Mouse (Mus musculus) forebrain, embryonic 14.5 days (tissue): ENCODE data around the gene Slc43a2. TPM values are rescaled to one million over a fixed set of nuclear protein-coding genes. Genes with fewer than 3 reads are reported as not detected.

Experiments used
- ATAC-seq: fragments of 200-750 bp; cut with Nextera tagmentation; 2 replicates; pipeline ENCODE4 v1.8.0; 2017; ENCODE audit warnings: mild to moderate bottlenecking, moderate library complexity
- DNase-seq: peaks from one replicate; pipeline ENCODE4 v3.0.0-alpha.2; 2015; ENCODE audit warnings: low spot score
- H3K27ac ChIP-seq: fragments of 300-500 bp; sonication (generic); 2 replicates; pipeline ENCODE4 v1.5.1; 2014; ENCODE audit warnings: low read depth, mild to moderate bottlenecking, control low read depth, low read length, moderate library complexity
- H3K27me3 ChIP-seq: fragments of 300-500 bp; sonication (generic); replicated peaks from 2 replicates; pipeline ENCODE4 v1.6.1; 2014; ENCODE audit warnings: low read length, control low read depth, mixed read lengths; ENCODE audit not compliant: control insufficient read depth, insufficient read depth
- H3K36me3 ChIP-seq: fragments of 300-500 bp; sonication (generic); 2 replicates; pipeline ENCODE4 v1.6.1; 2014; ENCODE audit warnings: low read length, control low read depth; ENCODE audit not compliant: control insufficient read depth, insufficient read depth
- H3K4me1 ChIP-seq: fragments of 300-500 bp; sonication (generic); 2 replicates; pipeline ENCODE4 v1.6.1; 2014; ENCODE audit warnings: antibody characterized with exemption, low read length, control low read depth; ENCODE audit not compliant: control insufficient read depth, insufficient read depth
- H3K4me2 ChIP-seq: fragments of 300-500 bp; sonication (generic); 2 replicates; pipeline ENCODE4 v1.6.1; 2014; ENCODE audit warnings: mild to moderate bottlenecking, control low read depth, low read length
- H3K4me3 ChIP-seq: fragments of 300-500 bp; sonication (generic); 2 replicates; pipeline ENCODE4 v1.5.1; 2014; ENCODE audit warnings: low read depth, low read length, control low read depth
- H3K9ac ChIP-seq: fragments of 300-500 bp; sonication (generic); 2 replicates; pipeline ENCODE4 v1.6.1; 2014; ENCODE audit warnings: mild to moderate bottlenecking, low read length, control low read depth, moderate library complexity
- H3K9me3 ChIP-seq: fragments of 300-500 bp; sonication (generic); replicated peaks from 2 replicates; pipeline ENCODE4 v1.6.1; 2016; ENCODE audit warnings: low read length, control low read depth, mixed read lengths; ENCODE audit not compliant: control insufficient read depth
- WGBS: fragments of 180-500 bp; shearing (Covaris S2); extraction: QIAGEN DNeasy Blood & Tissue Kit; methylation state at CpG from one replicate; pipeline ENCODE4 v1.1.7; 2014; 5-methylcytosine and 5-hydroxymethylcytosine counted together
- polyA plus RNA-seq: library from polyadenylated mRNA; unstranded; fragments of >200 nt; fragmentation: Nextera tagmentation; extraction: Ambion mirVana; gene quantifications from 2 replicates; pipeline ENCODE4 v1.2.1, GENCODE M21; 2014

The Slc43a2 gene
- 6.5 and 9.1 TPM in 2 replicates for polyA plus RNA-seq

DNA sequence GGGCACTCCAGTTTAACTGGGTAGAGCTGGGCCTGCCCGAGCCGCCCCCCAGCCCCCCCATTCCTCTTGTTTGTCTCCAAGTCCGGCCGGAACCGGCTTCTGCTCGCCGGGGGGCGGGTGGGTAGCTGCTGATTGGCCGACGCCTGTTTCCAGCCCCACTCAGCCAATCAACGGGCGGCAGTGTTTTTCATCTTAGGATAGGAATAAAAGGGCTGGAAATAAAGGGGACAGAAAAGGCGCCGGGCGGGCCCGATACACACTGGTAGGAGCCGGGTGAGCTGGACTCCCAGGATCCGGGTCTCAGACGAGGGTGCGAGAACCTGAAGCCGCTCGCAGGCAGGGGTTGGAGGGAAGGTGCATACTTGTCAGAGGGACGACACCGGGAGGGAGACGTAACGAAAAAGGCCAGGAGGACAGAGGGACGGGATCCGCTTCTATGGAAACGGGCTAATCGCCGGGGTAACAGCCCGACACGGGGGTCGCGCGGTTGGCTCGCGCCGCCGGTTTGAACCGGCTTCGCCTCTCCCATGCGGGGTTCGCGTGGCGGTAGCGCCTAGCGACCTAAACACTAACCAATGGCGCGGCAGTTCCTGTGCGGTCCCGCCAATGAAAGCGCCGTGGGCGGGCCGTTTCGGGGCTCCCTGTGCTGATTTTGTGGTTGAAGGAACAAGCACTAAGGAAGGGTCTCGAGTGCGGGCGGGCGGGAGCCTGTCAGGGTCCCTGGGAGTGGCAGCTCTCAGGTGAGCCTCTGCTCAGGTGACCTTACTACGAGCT lies at the start of gene Slc43a2:
TSS of gene Slc43a2 (plus strand) at position 226 of the 774 bp plus-strand sequence.
- WGBS: under 1% methylated on average over 61 of the region's 62 CpGs
- peak within 1 kb of the TSS; percentile 93 for H3K27ac ChIP-seq
- ATAC-seq: peak; percentile 96

GRCm38 (mm10) chr11:75486192-75486591 lies 45.3 kb upstream of the Slc43a2 start:
- Histone ChIP-seq H3K4me2 (peak overlapping the region; percentile 36; the same call in 1 of the 2 replicates), H3K27me3 (no peaks in the 10 kb centered on the region), H3K27ac (no peak overlapping the region), H3K9me3 (no peaks in the 10 kb centered on the region), H3K4me1 (peaks cover 8% of the 10 kb centered on the region), H3K4me3 (peak overlapping the region; percentile 98; the same call in 1 of the 2 replicates), H3K9ac (no peak overlapping the region), H3K36me3 (peaks cover 20% of the 10 kb centered on the region)
- WGBS: 24% methylated on average over 3 of the region's 3 CpGs
- DNase-seq (no peak), ATAC-seq (peak; percentile 42)

More for the DNA sequence above, at the start of gene Slc43a2:
- peak; percentile 99 for DNase-seq
- Histone ChIP-seq H3K9me3 (no peaks in the 10 kb centered on the region), H3K9ac (peak within 1 kb of the TSS; percentile 95), H3K27me3 (no peaks in the 10 kb centered on the region), H3K4me2 (peak within 1 kb of the TSS; percentile 98), H3K36me3 (no peaks in the 10 kb centered on the region), H3K4me3 (peak within 1 kb of the TSS; percentile 76), H3K4me1 (peaks cover 10% of the 10 kb centered on the region; the same call in 1 of the 2 replicates)

DNA sequence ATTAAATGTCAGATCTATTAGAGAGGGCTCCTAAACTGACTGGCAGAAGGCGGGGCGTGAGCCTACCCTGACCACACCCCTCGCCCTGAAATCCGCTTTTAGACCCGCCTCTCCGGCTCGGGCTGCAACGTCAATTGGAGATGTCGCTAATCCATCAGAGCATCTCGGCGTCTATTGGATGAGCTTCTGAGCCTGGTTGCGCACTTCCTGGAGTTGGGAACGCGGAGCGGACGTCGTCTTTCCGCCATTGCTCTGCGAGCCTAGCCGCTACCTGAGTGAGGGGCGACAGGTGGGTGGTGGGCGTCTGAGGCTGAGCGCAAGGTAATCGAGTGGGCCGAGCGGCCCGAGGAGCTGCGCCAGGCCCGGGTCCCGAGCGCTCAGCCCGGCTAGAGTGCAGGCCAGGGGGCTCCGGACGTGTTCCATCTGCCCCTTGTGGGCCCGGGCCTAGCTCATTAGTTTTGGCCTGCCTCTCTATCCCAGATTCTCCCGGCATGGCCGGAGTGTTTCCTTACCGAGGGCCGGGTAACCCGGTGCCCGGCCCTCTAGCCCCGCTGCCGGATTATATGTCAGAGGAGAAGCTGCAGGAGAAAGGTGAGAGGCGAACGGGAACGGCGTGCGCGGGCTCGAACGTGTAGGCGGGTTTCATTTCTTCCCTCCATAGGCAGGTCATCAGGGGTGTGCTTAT lies 44.8 kb upstream of the Slc43a2 start, which contains the start of gene Prpf8:
TSS of gene Prpf8 (plus strand) at position 216 of the 685 bp plus-strand sequence.
- Histone ChIP-seq H3K27me3 (no peaks in the 10 kb centered on the region), H3K36me3 (peaks cover 26% of the 10 kb centered on the region), H3K4me2 (peak within 1 kb of the TSS; percentile 96), H3K4me3 (peak within 1 kb of the TSS; percentile 98), H3K9ac (peak within 1 kb of the TSS; percentile 92), H3K9me3 (no peaks in the 10 kb centered on the region), H3K27ac (peak within 1 kb of the TSS; percentile 61; the same call in 1 of the 2 replicates), H3K4me1 (peaks cover 8% of the 10 kb centered on the region)
- DNase-seq (peak; percentile 99), ATAC-seq (peak; percentile 100)
- under 1% methylated on average over 51 of the region's 52 CpGs for WGBS

- ATAC-seq (no peak), DNase-seq (no peak)
- peak overlapping the region; percentile 96 for H3K4me2 ChIP-seq
- H3K4me3 ChIP-seq: peak overlapping the region; percentile 98
- H3K9ac ChIP-seq: peak overlapping the region; percentile 92
- peaks cover 33% of the 10 kb centered on the region for H3K36me3 ChIP-seq
- H3K9me3 ChIP-seq: no peaks in the 10 kb centered on the region
- peaks cover 8% of the 10 kb centered on the region for H3K4me1 ChIP-seq
- no peaks in the 10 kb centered on the region for H3K27me3 ChIP-seq
- WGBS: 49% methylated on average over 6 of the region's 6 CpGs
- no peak overlapping the region for H3K27ac ChIP-seq
These were observed 44.0 kb upstream of the Slc43a2 start for GRCm38 (mm10) chr11:75487496-75487895.

DNA sequence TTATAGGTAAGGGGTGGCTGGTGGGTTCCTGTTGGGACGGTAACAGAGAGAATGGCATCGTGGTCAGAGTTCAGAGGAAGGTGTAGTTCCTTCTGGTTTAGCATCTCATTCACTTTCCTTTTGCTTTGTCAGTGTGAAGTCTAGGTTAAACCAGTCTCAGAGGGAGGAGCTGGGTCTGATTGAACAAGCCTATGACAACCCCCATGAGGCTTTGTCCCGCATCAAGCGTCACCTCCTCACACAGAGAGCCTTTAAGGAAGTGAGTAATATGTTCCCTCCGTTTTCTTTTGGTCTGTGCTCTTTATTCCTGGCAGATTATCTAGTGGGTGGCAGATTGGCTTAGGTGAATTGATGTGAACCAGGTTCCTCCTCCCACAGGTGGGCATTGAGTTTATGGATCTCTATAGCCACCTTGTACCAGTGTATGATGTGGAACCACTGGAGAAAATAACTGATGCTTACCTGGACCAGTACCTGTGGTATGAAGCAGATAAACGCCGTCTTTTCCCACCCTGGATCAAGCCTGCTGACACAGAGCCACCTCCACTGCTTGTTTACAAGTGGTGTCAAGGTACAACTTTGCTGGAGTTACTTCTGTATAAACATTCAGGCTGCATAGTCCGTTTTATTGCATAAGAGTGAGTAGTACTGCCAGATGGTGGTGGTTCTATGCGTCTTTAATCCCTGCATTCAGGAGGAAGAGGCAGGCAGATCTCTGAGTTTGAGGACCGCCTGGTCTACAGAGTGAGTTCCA lies 37.0 kb upstream of the Slc43a2 start:
- Histone ChIP-seq H3K36me3 (peaks cover 100% of the 10 kb centered on the region), H3K4me1 (no peaks in the 10 kb centered on the region), H3K27ac (no peak overlapping the region), H3K4me2 (no peak overlapping the region), H3K9ac (no peak overlapping the region), H3K4me3 (no peak overlapping the region), H3K27me3 (no peaks in the 10 kb centered on the region), H3K9me3 (no peaks in the 10 kb centered on the region)
- DNase-seq: no peak
- 95% methylated on average over 10 of the region's 10 CpGs for WGBS
- ATAC-seq: no peak

GRCm38 (mm10) chr11:75498126-75498525 lies 33.4 kb upstream of the Slc43a2 start:
- no peak overlapping the region for H3K4me3 ChIP-seq
- H3K27ac ChIP-seq: no peak overlapping the region
- 81% methylated on average over 1 of the region's 1 CpGs for WGBS
- peaks cover 100% of the 10 kb centered on the region for H3K36me3 ChIP-seq
- no peak overlapping the region for H3K4me2 ChIP-seq
- H3K4me1 ChIP-seq: no peaks in the 10 kb centered on the region
- H3K27me3 ChIP-seq: no peaks in the 10 kb centered on the region
- H3K9me3 ChIP-seq: no peaks in the 10 kb centered on the region
- DNase-seq (no peak), ATAC-seq (no peak)
- H3K9ac ChIP-seq: no peak overlapping the region

- WGBS: 94% methylated on average over 4 of the region's 4 CpGs
- H3K4me3 ChIP-seq: no peak overlapping the region
- ATAC-seq (no peak), DNase-seq (no peak)
- no peak overlapping the region for H3K27ac ChIP-seq
- peaks cover 7% of the 10 kb centered on the region; the same call in 1 of the 2 replicates for H3K4me1 ChIP-seq
- no peak overlapping the region for H3K4me2 ChIP-seq
- H3K9ac ChIP-seq: no peak overlapping the region
- H3K9me3 ChIP-seq: no peaks in the 10 kb centered on the region
- no peaks in the 10 kb centered on the region for H3K27me3 ChIP-seq
- peaks cover 70% of the 10 kb centered on the region for H3K36me3 ChIP-seq
These were observed 23.3 kb upstream of the Slc43a2 start for GRCm38 (mm10) chr11:75508162-75508561.

GRCm38 (mm10) chr11:75508904-75509303 lies 22.6 kb upstream of the Slc43a2 start:
- peaks cover 7% of the 10 kb centered on the region; the same call in 1 of the 2 replicates for H3K4me1 ChIP-seq
- H3K36me3 ChIP-seq: peaks cover 62% of the 10 kb centered on the region
- DNase-seq (no peak), ATAC-seq (no peak)
- H3K4me3 ChIP-seq: no peak overlapping the region
- no peak overlapping the region for H3K4me2 ChIP-seq
- WGBS: 82% methylated on average over 8 of the region's 8 CpGs
- no peaks in the 10 kb centered on the region for H3K9me3 ChIP-seq
- H3K9ac ChIP-seq: no peak overlapping the region
- H3K27me3 ChIP-seq: no peaks in the 10 kb centered on the region
- no peak overlapping the region for H3K27ac ChIP-seq
